Mouse (Mus musculus): ENCODE measurements around the gene Cacnb3.
"Not testable (repeated sequence)": the region's sequence is repeated elsewhere in the genome, so short reads cannot be mapped to it uniquely, and the experiment has no call there.

Cacnb3 gene

GRCm38 (mm10) chr15:98630540-98630939 is at the start of gene Cacnb3:
Gene Cacnb3 (plus strand): TSS chr15:98630840.
- DNase-seq: no peak

- DNase-seq: no peak
These were observed 48.2 kb upstream of the Cacnb3 start for GRCm38 (mm10) chr15:98582410-98582809.

- no peak for DNase-seq
These were observed 47.6 kb upstream of the Cacnb3 start for GRCm38 (mm10) chr15:98582996-98583395.

- no peak for DNase-seq
These were observed 45.2 kb upstream of the Cacnb3 start for GRCm38 (mm10) chr15:98585421-98585820.

GRCm38 (mm10) chr15:98586141-98586540 is 44.5 kb upstream of the Cacnb3 start:
- not testable (repeated sequence) for DNase-seq

GRCm38 (mm10) chr15:98587751-98588150 is 42.9 kb upstream of the Cacnb3 start:
- DNase-seq: no peak

- DNase-seq: no peak
These were observed 40.9 kb upstream of the Cacnb3 start for GRCm38 (mm10) chr15:98589640-98590336.

- DNase-seq: no peak
These were observed 39.2 kb upstream of the Cacnb3 start for GRCm38 (mm10) chr15:98591396-98591795.

GRCm38 (mm10) chr15:98594193-98594592 is 36.4 kb upstream of the Cacnb3 start:
- DNase-seq: no peak

- no peak for DNase-seq
These were observed 35.6 kb upstream of the Cacnb3 start for GRCm38 (mm10) chr15:98595049-98595448.

- DNase-seq: no peak
These were observed 34.0 kb upstream of the Cacnb3 start for GRCm38 (mm10) chr15:98596609-98597008.

GRCm38 (mm10) chr15:98600036-98600709 is 30.5 kb upstream of the Cacnb3 start:
- no peak for DNase-seq

GRCm38 (mm10) chr15:98601832-98602190 is 28.8 kb upstream of the Cacnb3 start:
- DNase-seq: no peak

GRCm38 (mm10) chr15:98602191-98602881 is 28.3 kb upstream of the Cacnb3 start:
- DNase-seq: no peak

- DNase-seq: no peak
These were observed 27.6 kb upstream of the Cacnb3 start for GRCm38 (mm10) chr15:98602921-98603458.

- DNase-seq: no peak
These were observed 26.5 kb upstream of the Cacnb3 start for GRCm38 (mm10) chr15:98604041-98604575.

GRCm38 (mm10) chr15:98606051-98606536 is 24.5 kb upstream of the Cacnb3 start:
- DNase-seq: no peak

- no peak for DNase-seq
These were observed 23.9 kb upstream of the Cacnb3 start for GRCm38 (mm10) chr15:98606739-98607138.

GRCm38 (mm10) chr15:98607557-98607956 is 23.1 kb upstream of the Cacnb3 start:
- no peak for DNase-seq

- no peak for DNase-seq
These were observed 22.4 kb upstream of the Cacnb3 start for GRCm38 (mm10) chr15:98608058-98608783.

GRCm38 (mm10) chr15:98608784-98609250 is 21.8 kb upstream of the Cacnb3 start:
- peak in 1 of 2 experiments; percentile 30 for DNase-seq

Data from cerebellum, adult 18-20 months (tissue).